Mouse (Mus musculus) hindbrain, embryonic 16.5 days (tissue): ENCODE measurements around the gene Kif1bp. TPM values are rescaled to one million over a fixed set of nuclear protein-coding genes. Genes with fewer than 3 reads are reported as not detected.
A peak's percentile ranks its signal among the peaks of the same experiment; 100 is the strongest.

Source experiments
- ATAC-seq: fragments of 200-750 bp; cut with Nextera tagmentation; 2 replicates; pipeline ENCODE4 v1.8.0; 2017; ENCODE audit warnings: moderate TSS enrichment, moderate library complexity
- H3K27ac ChIP-seq: fragments of 300-500 bp; sonication (generic); 2 replicates; pipeline ENCODE4 v1.5.1; 2014; ENCODE audit warnings: low read depth, mild to moderate bottlenecking, control low read depth, low read length, moderate library complexity
- H3K27me3 ChIP-seq: fragments of 300-500 bp; sonication (generic); replicated peaks from 2 replicates; pipeline ENCODE4 v1.6.1; 2014; ENCODE audit warnings: low read length; ENCODE audit not compliant: control insufficient read depth, insufficient read depth
- H3K36me3 ChIP-seq: fragments of 300-500 bp; sonication (generic); 2 replicates; pipeline ENCODE4 v1.6.1; 2014; ENCODE audit warnings: mild to moderate bottlenecking, low read length, moderate library complexity, mixed read lengths; ENCODE audit not compliant: control insufficient read depth, insufficient read depth
- H3K4me1 ChIP-seq: fragments of 300-500 bp; sonication (generic); 2 replicates; pipeline ENCODE4 v1.6.1; 2014; ENCODE audit warnings: low read depth, low read length; ENCODE audit not compliant: control insufficient read depth, insufficient read depth
- H3K4me2 ChIP-seq: fragments of 300-500 bp; sonication (generic); 2 replicates; pipeline ENCODE4 v1.6.1; 2014; ENCODE audit warnings: mild to moderate bottlenecking, low read length, control low read depth, moderate library complexity
- H3K4me3 ChIP-seq: fragments of 300-500 bp; sonication (generic); 2 replicates; pipeline ENCODE4 v1.5.1; 2014; ENCODE audit warnings: mild to moderate bottlenecking, low read length, control low read depth, moderate library complexity
- H3K9ac ChIP-seq: fragments of 300-500 bp; sonication (generic); 2 replicates; pipeline ENCODE4 v1.6.1; 2014; ENCODE audit warnings: low read depth, mild to moderate bottlenecking, control low read depth, low read length, moderate library complexity
- H3K9me3 ChIP-seq: fragments of 300-500 bp; sonication (generic); 2 replicates; pipeline ENCODE4 v1.6.1; 2014; ENCODE audit warnings: mild to moderate bottlenecking, low read length, moderate library complexity; ENCODE audit not compliant: control insufficient read depth
- WGBS: fragments of 180-500 bp; shearing (Covaris S2); extraction: QIAGEN DNeasy Blood & Tissue Kit; methylation state at CpG from one replicate; pipeline ENCODE4 v1.1.7; 2014; 5-methylcytosine and 5-hydroxymethylcytosine counted together
- polyA plus RNA-seq: library from polyadenylated mRNA; unstranded; fragments of >200 nt; fragmentation: Nextera tagmentation; extraction: Ambion mirVana; gene quantifications from 2 replicates; pipeline ENCODE4 v1.2.1, GENCODE M21; 2015

Gene Kif1bp
- polyA plus RNA-seq, 1 experiment from 2014 or later, result 73.2 TPM

GRCm38 (mm10) chr10:62507591-62508308 lies 70.5 kb downstream of the Kif1bp start:
- Histone ChIP-seq H3K9ac (no peak overlapping the region; the same call in 1 of the 2 replicates), H3K9me3 (no peaks in the 10 kb centered on the region), H3K27ac (peak overlapping the region; percentile 56; the same call in 1 of the 2 replicates), H3K27me3 (no peaks in the 10 kb centered on the region; the same call in 1 of the 2 replicates), H3K36me3 (no peaks in the 10 kb centered on the region), H3K4me3 (peak overlapping the region; percentile 36), H3K4me2 (peak overlapping the region; percentile 63), H3K4me1 (no peaks in the 10 kb centered on the region)
- no peak for ATAC-seq
- 20% methylated on average over 18 of the region's 18 CpGs for WGBS

GRCm38 (mm10) chr10:62507071-62507470 lies 71.2 kb downstream of the Kif1bp start:
- Histone ChIP-seq H3K9ac (no peak overlapping the region), H3K4me1 (no peaks in the 10 kb centered on the region), H3K4me3 (no peak overlapping the region), H3K9me3 (no peaks in the 10 kb centered on the region), H3K4me2 (no peak overlapping the region), H3K27me3 (no peaks in the 10 kb centered on the region; the same call in 1 of the 2 replicates), H3K27ac (no peak overlapping the region), H3K36me3 (no peaks in the 10 kb centered on the region)
- 96% methylated on average over 4 of the region's 4 CpGs for WGBS
- ATAC-seq, result no peak

GRCm38 (mm10) chr10:62506019-62506556 lies 72.2 kb downstream of the Kif1bp start:
- 88% methylated on average over 17 of the region's 17 CpGs for WGBS
- Histone ChIP-seq H3K4me2 (no peak overlapping the region), H3K27me3 (no peaks in the 10 kb centered on the region; the same call in 1 of the 2 replicates), H3K4me3 (no peak overlapping the region), H3K9me3 (no peaks in the 10 kb centered on the region), H3K9ac (no peak overlapping the region), H3K4me1 (no peaks in the 10 kb centered on the region), H3K27ac (no peak overlapping the region), H3K36me3 (no peaks in the 10 kb centered on the region)
- ATAC-seq, result no peak

GRCm38 (mm10) chr10:62505224-62505983 lies 72.9 kb downstream of the Kif1bp start:
- no peak overlapping the region for H3K9ac ChIP-seq
- no peaks in the 10 kb centered on the region; the same call in 1 of the 2 replicates for H3K27me3 ChIP-seq
- H3K4me2 ChIP-seq, result no peak overlapping the region
- no peaks in the 10 kb centered on the region for H3K9me3 ChIP-seq
- no peak for ATAC-seq
- no peak overlapping the region for H3K27ac ChIP-seq
- H3K4me1 ChIP-seq, result no peaks in the 10 kb centered on the region
- 80% methylated on average over 9 of the region's 9 CpGs for WGBS
- no peak overlapping the region for H3K4me3 ChIP-seq
- no peaks in the 10 kb centered on the region for H3K36me3 ChIP-seq

- Histone ChIP-seq H3K4me1 (no peaks in the 10 kb centered on the region; the same call in 1 of the 2 replicates), H3K4me2 (no peak overlapping the region), H3K4me3 (no peak overlapping the region), H3K27me3 (no peaks in the 10 kb centered on the region; the same call in 1 of the 2 replicates), H3K9me3 (no peaks in the 10 kb centered on the region), H3K9ac (no peak overlapping the region), H3K27ac (no peak overlapping the region), H3K36me3 (no peaks in the 10 kb centered on the region)
- 73% methylated on average over 12 of the region's 12 CpGs for WGBS
- no peak for ATAC-seq
These were observed 74.2 kb downstream of the Kif1bp start for GRCm38 (mm10) chr10:62503836-62504628.

GRCm38 (mm10) chr10:62503353-62503752 lies 74.9 kb downstream of the Kif1bp start:
- Histone ChIP-seq H3K4me2 (no peak overlapping the region), H3K4me1 (no peaks in the 10 kb centered on the region; the same call in 1 of the 2 replicates), H3K27me3 (no peaks in the 10 kb centered on the region; the same call in 1 of the 2 replicates), H3K4me3 (no peak overlapping the region), H3K36me3 (no peaks in the 10 kb centered on the region), H3K9ac (no peak overlapping the region), H3K27ac (no peak overlapping the region), H3K9me3 (no peaks in the 10 kb centered on the region)
- no peak for ATAC-seq
- 85% methylated on average over 4 of the region's 4 CpGs for WGBS

- no peak overlapping the region for H3K27ac ChIP-seq
- no peak overlapping the region for H3K9ac ChIP-seq
- no peaks in the 10 kb centered on the region; the same call in 1 of the 2 replicates for H3K4me1 ChIP-seq
- no peaks in the 10 kb centered on the region for H3K36me3 ChIP-seq
- 86% methylated on average over 7 of the region's 7 CpGs for WGBS
- H3K4me2 ChIP-seq, result no peak overlapping the region
- H3K4me3 ChIP-seq, result no peak overlapping the region
- ATAC-seq, result no peak
- H3K9me3 ChIP-seq, result no peaks in the 10 kb centered on the region
- H3K27me3 ChIP-seq, result no peaks in the 10 kb centered on the region
These were observed 76.3 kb downstream of the Kif1bp start for GRCm38 (mm10) chr10:62501951-62502350.

- H3K4me3 ChIP-seq, result no peak overlapping the region
- no peak overlapping the region for H3K4me2 ChIP-seq
- H3K27ac ChIP-seq, result no peak overlapping the region
- no peaks in the 10 kb centered on the region for H3K36me3 ChIP-seq
- no peak overlapping the region for H3K9ac ChIP-seq
- no peaks in the 10 kb centered on the region for H3K9me3 ChIP-seq
- H3K27me3 ChIP-seq, result no peaks in the 10 kb centered on the region
- no peaks in the 10 kb centered on the region; the same call in 1 of the 2 replicates for H3K4me1 ChIP-seq
- 87% methylated on average over 9 of the region's 9 CpGs for WGBS
- no peak for ATAC-seq
These were observed 77.2 kb downstream of the Kif1bp start for GRCm38 (mm10) chr10:62500916-62501615.
